Mouse (Mus musculus): ENCODE results near the gene Herpud2. TPM values are rescaled to one million over a fixed set of nuclear protein-coding genes. Genes with fewer than 3 reads are reported as not detected.

Gene Herpud2
- polyA plus RNA-seq, 1 experiment from 2014 or later, result 34.3 TPM

GRCm38 (mm10) chr9:25075977-25076376 is 75.6 kb downstream of the Herpud2 start:
- Histone ChIP-seq H3K4me1 (no peaks in the 10 kb centered on the region), H3K27ac (no peak overlapping the region), H3K27me3 (no peaks in the 10 kb centered on the region), H3K9ac (no peak overlapping the region), H3K4me3 (no peak overlapping the region), H3K4me2 (no peak overlapping the region), H3K36me3 (no peaks in the 10 kb centered on the region), H3K9me3 (no peaks in the 10 kb centered on the region)
- 59% methylated on average over 3 of the region's 3 CpGs for WGBS
- no peak for ATAC-seq (ENCODE audit: insufficient number of reproducible peaks, low FRiP score, low TSS enrichment, low read depth)

GRCm38 (mm10) chr9:25072666-25073065 is 79.0 kb downstream of the Herpud2 start:
- Histone ChIP-seq H3K4me3 (no peak overlapping the region), H3K36me3 (no peaks in the 10 kb centered on the region), H3K9ac (no peak overlapping the region), H3K9me3 (no peaks in the 10 kb centered on the region), H3K4me2 (no peak overlapping the region), H3K27me3 (no peaks in the 10 kb centered on the region), H3K4me1 (no peaks in the 10 kb centered on the region), H3K27ac (no peak overlapping the region)
- no peak for ATAC-seq (ENCODE audit: insufficient number of reproducible peaks, low FRiP score, low TSS enrichment, low read depth)
- WGBS, result 80% methylated on average over 1 of the region's 1 CpGs

- H3K27me3 ChIP-seq, result no peaks in the 10 kb centered on the region
- no peak overlapping the region for H3K4me2 ChIP-seq
- no peak overlapping the region for H3K4me3 ChIP-seq
- H3K36me3 ChIP-seq, result no peaks in the 10 kb centered on the region
- no peaks in the 10 kb centered on the region for H3K9me3 ChIP-seq
- no peak overlapping the region for H3K9ac ChIP-seq
- H3K27ac ChIP-seq, result no peak overlapping the region
- ATAC-seq (ENCODE audit: insufficient number of reproducible peaks, low FRiP score, low TSS enrichment, low read depth), result no peak
- WGBS, result 69% methylated on average over 2 of the region's 3 CpGs
- H3K4me1 ChIP-seq, result no peaks in the 10 kb centered on the region
These were observed 92.9 kb downstream of the Herpud2 start for GRCm38 (mm10) chr9:25058726-25059125.

Other genes starting within 250 kb of the Herpud2 start
- gene Gm10181, start 62.4 kb downstream of the Herpud2 start, polyA plus RNA-seq (2015; fragmentation: Nextera tagmentation; extraction: Ambion mirVana), result not detected in 2 replicates
- gene Sept7, start 100.6 kb upstream of the Herpud2 start, polyA plus RNA-seq (2015; fragmentation: Nextera tagmentation; extraction: Ambion mirVana), result 309 and 311 TPM in 2 replicates

Data from limb, embryonic 15.5 days (tissue).